Mouse (Mus musculus) testis, adult 2 months (tissue): ENCODE results near the gene Spc25. TPM values are rescaled to one million over a fixed set of nuclear protein-coding genes. Genes with fewer than 3 reads are reported as not detected.

Source experiments
- H3K27ac ChIP-seq: fragments of 200-500 bp; 2 replicates; pipeline ENCODE4 v1.5.1; 2012; ENCODE audit warnings: low read depth, low read length; ENCODE audit not compliant: control insufficient read depth, insufficient read depth
- H3K27me3 ChIP-seq: fragments of 200-500 bp; 2 replicates; pipeline ENCODE4 v1.6.1; 2012; ENCODE audit warnings: mild to moderate bottlenecking, low read length, moderate library complexity; ENCODE audit not compliant: control insufficient read depth, insufficient read depth
- H3K36me3 ChIP-seq: fragments of 200-500 bp; 2 replicates; pipeline ENCODE4 v1.6.1; 2012; ENCODE audit warnings: mild to moderate bottlenecking, low read length; ENCODE audit not compliant: control insufficient read depth, insufficient read depth
- H3K4me1 ChIP-seq: fragments of 200-500 bp; 2 replicates; pipeline ENCODE4 v1.6.1; 2012; ENCODE audit warnings: low read length; ENCODE audit not compliant: control insufficient read depth, insufficient read depth
- H3K4me3 ChIP-seq: fragments of 200-500 bp; 2 replicates; pipeline ENCODE4 v1.5.1; 2012; ENCODE audit warnings: low read depth, mild to moderate bottlenecking, low read length, moderate library complexity, mixed read lengths; ENCODE audit not compliant: control insufficient read depth
- CTCF ChIP-seq: fragments of 200-500 bp; IDR thresholded peaks from 2 replicates; pipeline ENCODE4 v1.5.1; 2012; ENCODE audit warnings: low read depth, mild to moderate bottlenecking, inconsistent platforms, low read length, moderate library complexity; ENCODE audit not compliant: control insufficient read depth, insufficient read depth, insufficient replicate concordance
- POLR2A ChIP-seq: fragments of 200-500 bp; IDR thresholded peaks from 2 replicates; pipeline ENCODE4 v1.6.1; 2012; ENCODE audit warnings: low read depth, mild to moderate bottlenecking, inconsistent platforms, low read length, moderate library complexity; ENCODE audit not compliant: control insufficient read depth
- polyA plus RNA-seq: library from polyadenylated mRNA; depleted of rRNA; stranded (reverse); fragments of >200 nt; gene quantifications from 2 replicates; pipeline ENCODE4 v1.2.3, GENCODE M21; 2012; rRNA removed

Gene Spc25
- polyA plus RNA-seq = 4.1 and 6.8 TPM in 2 replicates

DNA sequence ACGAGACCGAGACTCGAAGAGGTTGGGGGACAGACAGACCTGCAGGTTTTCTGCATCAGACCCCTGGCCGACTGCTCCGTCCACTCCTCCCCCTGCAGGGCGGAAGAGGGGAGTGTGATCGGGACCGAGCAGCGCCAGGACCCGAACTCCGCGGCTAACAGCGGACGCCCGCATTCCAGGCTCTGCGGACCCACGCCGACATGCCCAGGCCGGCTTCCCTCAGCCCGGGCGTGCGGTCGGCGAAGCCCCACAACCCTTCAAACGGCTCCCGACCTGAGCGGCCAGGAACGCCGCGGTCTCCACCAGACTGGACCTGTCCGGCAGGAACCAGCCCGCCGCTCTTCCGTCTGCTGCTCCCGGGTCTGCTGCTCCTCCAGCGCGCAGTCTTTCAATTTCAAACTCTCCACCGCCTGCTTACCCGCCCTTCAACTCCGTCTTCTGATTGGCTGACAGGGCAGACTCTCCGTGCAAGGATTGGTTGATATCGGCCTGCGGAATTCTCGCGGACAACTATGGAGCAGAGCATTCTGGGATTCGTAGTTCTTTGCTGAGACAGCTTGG, at the start of gene Spc25:
Spc25 (minus strand) TSS at position 404 of the 561 bp plus-strand sequence.
- no peak for TF ChIP-seq CTCF
- peak; percentile 72 for TF ChIP-seq POLR2A
- Histone ChIP-seq H3K4me3 (peak within 1 kb of the TSS; percentile 92), H3K36me3 (no peaks in the 10 kb centered on the region), H3K27me3 (no peaks in the 10 kb centered on the region), H3K27ac (peak within 1 kb of the TSS; percentile 63), H3K4me1 (peaks cover 2% of the 10 kb centered on the region)

DNA sequence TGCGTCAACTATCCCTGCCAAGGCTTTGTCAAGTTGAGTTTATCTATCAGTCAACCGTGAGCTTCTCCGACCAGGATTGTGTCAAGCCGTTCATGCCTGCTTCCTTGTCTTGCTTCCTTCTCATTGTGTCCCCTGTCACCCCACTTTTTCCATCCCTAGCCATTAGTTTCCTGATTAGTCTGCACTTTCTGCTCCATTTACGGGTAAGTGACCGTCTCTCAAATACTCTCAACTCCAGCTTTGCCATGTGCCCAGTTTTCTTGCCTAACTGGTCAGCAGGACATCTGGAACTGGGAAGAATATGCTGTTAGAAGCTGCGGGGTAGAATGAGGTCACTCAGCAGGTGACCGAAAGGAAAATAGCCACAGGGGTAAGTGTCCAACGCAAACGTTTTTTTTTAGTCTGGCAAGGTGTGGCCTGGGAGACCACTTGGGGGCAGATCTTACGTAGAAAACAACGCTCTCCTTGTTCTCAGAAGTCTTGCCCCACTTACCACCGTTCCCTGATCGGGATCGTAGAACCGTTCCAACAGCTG, 42.3 kb upstream of the Spc25 start:
- Histone ChIP-seq H3K4me3 (no peak overlapping the region), H3K27me3 (no peaks in the 10 kb centered on the region), H3K27ac (no peak overlapping the region), H3K36me3 (no peaks in the 10 kb centered on the region), H3K4me1 (no peaks in the 10 kb centered on the region)
- TF ChIP-seq POLR2A (no peak), CTCF (no peak)

DNA sequence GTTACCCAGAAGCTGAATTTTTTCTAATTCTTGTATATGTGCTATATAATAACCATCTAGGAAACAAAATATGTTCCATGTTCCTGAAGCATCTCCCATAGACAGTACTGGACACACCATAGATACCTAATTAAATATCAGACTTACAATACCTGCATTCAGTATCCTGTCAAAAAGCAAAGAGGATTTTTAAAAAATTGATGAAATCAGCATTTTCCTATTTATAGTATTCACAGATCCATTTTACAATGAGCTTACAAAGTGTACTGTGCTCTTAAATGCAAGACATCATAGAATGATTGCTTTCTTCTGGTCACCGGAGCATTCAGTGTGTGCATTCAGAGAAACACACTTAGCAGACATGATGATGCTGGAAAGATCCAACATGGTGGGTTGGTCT, 41.1 kb upstream of the Spc25 start:
- H3K36me3 ChIP-seq = no peaks in the 10 kb centered on the region
- H3K4me1 ChIP-seq = no peaks in the 10 kb centered on the region
- no peak overlapping the region for H3K4me3 ChIP-seq
- no peak overlapping the region for H3K27ac ChIP-seq
- no peak for TF ChIP-seq POLR2A
- no peaks in the 10 kb centered on the region for H3K27me3 ChIP-seq

DNA sequence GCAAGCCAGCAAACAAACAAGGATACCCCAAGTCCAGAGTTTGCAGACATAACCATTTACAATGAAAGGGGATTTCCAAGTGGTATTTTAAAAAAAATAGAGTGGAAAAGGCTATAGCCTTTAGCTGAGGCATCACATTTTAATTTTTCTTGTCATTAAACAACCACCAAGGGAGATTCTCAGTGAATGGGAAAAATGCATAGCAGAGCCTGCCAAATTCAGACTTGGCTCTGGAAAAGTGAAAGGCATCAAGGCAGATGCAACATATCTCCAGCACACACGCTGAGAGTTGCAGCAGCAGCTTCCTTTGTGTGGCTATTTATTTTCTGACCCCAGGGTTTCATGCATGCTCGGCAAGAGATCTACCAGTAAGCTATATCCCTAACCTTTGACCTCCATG, 38.9 kb upstream of the Spc25 start:
- no peak overlapping the region for H3K4me3 ChIP-seq
- TF ChIP-seq POLR2A (no peak), CTCF (no peak)
- no peak overlapping the region for H3K27ac ChIP-seq
- no peaks in the 10 kb centered on the region for H3K27me3 ChIP-seq
- H3K36me3 ChIP-seq = no peaks in the 10 kb centered on the region
- H3K4me1 ChIP-seq = no peaks in the 10 kb centered on the region

DNA sequence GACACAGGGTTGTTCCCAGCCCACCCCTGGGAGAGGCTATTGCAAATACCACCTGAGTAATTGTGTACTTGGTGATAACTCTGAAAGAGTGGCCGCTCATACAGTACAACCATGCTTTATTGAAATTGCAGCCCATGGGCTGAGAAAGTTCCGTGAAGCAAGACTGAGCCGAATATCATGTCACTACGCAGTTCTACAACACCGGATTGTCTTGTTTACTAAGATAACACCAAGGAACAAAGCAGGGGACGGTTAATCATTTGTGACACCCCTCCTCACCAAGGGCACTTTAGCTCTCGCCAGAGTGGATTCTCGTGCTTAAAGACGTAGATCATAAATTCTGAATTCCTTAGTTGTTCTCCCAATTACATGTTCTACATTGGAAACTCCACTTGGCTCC, 33.3 kb upstream of the Spc25 start:
- no peak overlapping the region for H3K27ac ChIP-seq
- TF ChIP-seq CTCF = no peak
- no peak for TF ChIP-seq POLR2A

DNA sequence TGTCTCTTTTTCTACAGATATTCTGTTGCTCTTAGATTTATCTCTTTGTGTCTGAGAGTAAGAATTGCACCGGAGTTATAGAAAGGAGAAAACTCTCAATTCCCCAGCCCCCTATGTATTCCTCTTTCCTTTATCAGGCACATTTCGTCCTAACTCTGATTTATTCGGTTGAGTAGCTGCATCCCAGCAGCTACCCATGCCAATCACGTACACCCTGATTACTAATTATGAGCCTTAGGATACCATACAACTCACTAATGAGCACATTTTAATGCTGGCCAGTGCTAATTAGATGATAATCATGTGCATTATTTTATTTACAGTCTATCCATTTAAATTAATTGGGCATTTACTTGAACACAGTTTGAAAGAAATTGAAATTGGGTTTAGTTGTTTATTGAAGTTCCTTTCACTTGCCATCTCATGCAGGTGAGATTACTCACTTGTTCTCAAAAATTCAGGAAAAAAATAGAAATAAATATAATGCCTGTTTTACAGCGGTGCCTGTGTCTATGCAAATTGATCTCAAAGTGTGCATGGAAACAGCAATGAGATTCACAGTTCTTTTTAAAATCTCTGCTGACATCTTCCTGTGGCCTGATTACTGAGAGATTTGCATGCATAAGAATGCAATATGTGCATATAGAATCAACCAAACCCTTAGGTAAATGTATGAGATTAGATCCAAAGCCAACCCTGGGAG, 29.1 kb upstream of the Spc25 start:
- no peaks in the 10 kb centered on the region for H3K4me1 ChIP-seq
- no peak overlapping the region for H3K27ac ChIP-seq
- no peaks in the 10 kb centered on the region for H3K27me3 ChIP-seq
- no peak overlapping the region for H3K4me3 ChIP-seq
- no peak for TF ChIP-seq POLR2A
- H3K36me3 ChIP-seq = no peaks in the 10 kb centered on the region

More for the DNA sequence above, 33.3 kb upstream of the Spc25 start:
- no peaks in the 10 kb centered on the region for H3K27me3 ChIP-seq
- no peak overlapping the region for H3K4me3 ChIP-seq
- no peaks in the 10 kb centered on the region for H3K4me1 ChIP-seq
- no peaks in the 10 kb centered on the region for H3K36me3 ChIP-seq

DNA sequence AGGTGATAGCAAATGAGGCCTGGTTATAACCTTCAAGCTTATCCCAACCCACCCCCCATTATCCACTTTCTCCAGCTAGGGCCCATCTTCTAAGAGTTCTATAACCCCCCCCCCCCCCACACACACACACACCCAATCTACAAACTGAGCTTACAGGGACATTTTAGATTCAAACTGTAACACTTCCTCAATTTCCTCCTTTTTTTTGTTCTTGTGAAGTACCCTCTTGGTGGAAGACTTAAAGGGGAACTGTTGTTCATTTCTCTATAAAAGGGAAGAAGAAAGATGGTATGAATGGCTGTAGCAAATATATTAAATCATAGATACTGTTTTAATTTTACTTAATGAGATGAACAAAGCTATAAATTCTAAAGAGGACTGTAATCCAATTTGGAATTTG, 26.1 kb upstream of the Spc25 start:
- H3K27me3 ChIP-seq = no peaks in the 10 kb centered on the region
- no peaks in the 10 kb centered on the region for H3K4me1 ChIP-seq
- H3K36me3 ChIP-seq = no peaks in the 10 kb centered on the region
- TF ChIP-seq POLR2A = no peak
- TF ChIP-seq CTCF = no peak
- H3K27ac ChIP-seq = no peak overlapping the region
- no peak overlapping the region for H3K4me3 ChIP-seq
